Comparison of ENCODE assay signal across 20 mouse cellular contexts in genomic region chr5:116336191-116336590, GRCm38 (mm10). TPM values are rescaled to one million over a fixed set of nuclear protein-coding genes. Genes with fewer than 3 reads are reported as not detected.
A peak's percentile ranks its signal among the peaks of the same experiment; 100 is the strongest.
DNase-seq lines count a peak whose midpoint lies in the region; ATAC-seq and TF ChIP-seq lines count a peak whose summit lies in the region.
"Had no signal": no experiment of that assay in that cellular context is flagged by ENCODE, and none has a peak within 500 bp of the region (broad histone marks: within the 10 kb centered on the region; RNA-seq: fewer than 3 reads in every experiment).

No protein-coding gene starts in this region.

- H3K4me3 ChIP-seq in forebrain, postnatal 0 days (ENCODE audit: low read depth, low read length), result no peak overlapping the region
- H3K4me3 ChIP-seq in forebrain, embryonic 13.5 days, result no peak overlapping the region
- no peak overlapping the region for H3K4me3 ChIP-seq in midbrain, embryonic 14.5 days (replicated peaks; ENCODE audit: low read depth, low read length)
- H3K4me3 ChIP-seq in midbrain, embryonic 10.5 days, result no peak overlapping the region
- H3K4me3 ChIP-seq in embryonic facial prominence, embryonic 12.5 days, result no peak overlapping the region
- H3K4me3 ChIP-seq in limb, embryonic 14.5 days (replicated peaks; ENCODE audit: low read length), result no peak overlapping the region
- H3K4me3 ChIP-seq in liver, embryonic 12.5 days, result no peak overlapping the region
- H3K4me3 ChIP-seq: embryonic facial prominence, embryonic 15.5 days; forebrain, embryonic 10.5 days had no signal

- no peaks in the 10 kb centered on the region for H3K9me3 ChIP-seq in forebrain, postnatal 0 days (ENCODE audit: low read length)
- H3K9me3 ChIP-seq in forebrain, embryonic 13.5 days (replicated peaks), result peaks cover 5% of the 10 kb centered on the region; the same call in 1 of the 2 replicates
- H3K9me3 ChIP-seq in midbrain, embryonic 14.5 days (ENCODE audit: control insufficient read depth, low read length), result no peaks in the 10 kb centered on the region
- H3K9me3 ChIP-seq in midbrain, embryonic 10.5 days (replicated peaks), result peaks cover 3% of the 10 kb centered on the region
- H3K9me3 ChIP-seq in embryonic facial prominence, embryonic 12.5 days, result no peaks in the 10 kb centered on the region
- no peaks in the 10 kb centered on the region for H3K9me3 ChIP-seq in limb, embryonic 14.5 days (ENCODE audit: control insufficient read depth, low read length)
- H3K9me3 ChIP-seq in liver, embryonic 12.5 days (replicated peaks), result peaks cover 14% of the 10 kb centered on the region; the same call in 1 of the 2 replicates
- H3K9me3 ChIP-seq: embryonic facial prominence, embryonic 15.5 days; forebrain, embryonic 10.5 days had no signal

- no peaks in the 10 kb centered on the region for H3K36me3 ChIP-seq in forebrain, postnatal 0 days (ENCODE audit: insufficient read depth)
- no peaks in the 10 kb centered on the region for H3K36me3 ChIP-seq in forebrain, embryonic 13.5 days (ENCODE audit: poor library complexity, severe bottlenecking)
- no peaks in the 10 kb centered on the region for H3K36me3 ChIP-seq in midbrain, embryonic 14.5 days (ENCODE audit: control insufficient read depth, insufficient read depth, low read length)
- no peaks in the 10 kb centered on the region for H3K36me3 ChIP-seq in midbrain, embryonic 10.5 days
- no peaks in the 10 kb centered on the region for H3K36me3 ChIP-seq in embryonic facial prominence, embryonic 12.5 days
- H3K36me3 ChIP-seq in limb, embryonic 14.5 days (ENCODE audit: control insufficient read depth, insufficient read depth, low read length), result no peaks in the 10 kb centered on the region
- no peaks in the 10 kb centered on the region for H3K36me3 ChIP-seq in liver, embryonic 12.5 days
- H3K36me3 ChIP-seq: embryonic facial prominence, embryonic 15.5 days; forebrain, embryonic 10.5 days had no signal

- DNase-seq in forebrain, postnatal 0 days, result peak; percentile 50
- DNase-seq in midbrain, embryonic 14.5 days, result peak; percentile 68
- DNase-seq in midbrain, embryonic 10.5 days (ENCODE audit: low spot score), result no peak
- DNase-seq in limb, embryonic 14.5 days (ENCODE audit: low spot score), result peak; percentile 79
- DNase-seq: adrenal gland, postnatal 36 days; cerebellum, adult 9-11 months; kidney, adult 9 months; layer of hippocampus, postnatal 36 days; lung, postnatal 36 days; right cerebral cortex, adult 18-20 months; thymus, adult 18-20 months had no signal

- TF ChIP-seq POLR2A in limb, embryonic 14.5 days (IDR thresholded peaks at IDR 0.05; ENCODE audit: borderline replicate concordance, extremely low read depth, insufficient read depth, insufficient read length), result no peak

- ATAC-seq in forebrain, postnatal 0 days, result no peak
- ATAC-seq in forebrain, embryonic 13.5 days, result no peak
- ATAC-seq in midbrain, embryonic 14.5 days (ENCODE audit: low FRiP score, low TSS enrichment), result no peak
- no peak for ATAC-seq in embryonic facial prominence, embryonic 12.5 days (ENCODE audit: insufficient number of reproducible peaks, insufficient read depth, low FRiP score, low TSS enrichment)
- peak; percentile 47; the same call in 1 of the 2 replicates for ATAC-seq in limb, embryonic 14.5 days (ENCODE audit: low FRiP score, low read depth)
- ATAC-seq in liver, embryonic 12.5 days, result no peak

- H3K4me1 ChIP-seq in forebrain, postnatal 0 days (ENCODE audit: insufficient read depth), result no peaks in the 10 kb centered on the region
- peaks cover 5% of the 10 kb centered on the region for H3K4me1 ChIP-seq in forebrain, embryonic 13.5 days
- H3K4me1 ChIP-seq in midbrain, embryonic 14.5 days (ENCODE audit: control insufficient read depth, insufficient read depth, low read length), result no peaks in the 10 kb centered on the region
- H3K4me1 ChIP-seq in midbrain, embryonic 10.5 days, result peaks cover 14% of the 10 kb centered on the region
- H3K4me1 ChIP-seq in embryonic facial prominence, embryonic 12.5 days, result peaks cover 7% of the 10 kb centered on the region
- H3K4me1 ChIP-seq in limb, embryonic 14.5 days (ENCODE audit: control insufficient read depth, insufficient read depth, low read length), result peaks cover 7% of the 10 kb centered on the region
- H3K4me1 ChIP-seq in liver, embryonic 12.5 days, result no peaks in the 10 kb centered on the region

- H3K4me2 ChIP-seq in forebrain, postnatal 0 days (ENCODE audit: low read depth), result no peak overlapping the region
- no peak overlapping the region for H3K4me2 ChIP-seq in forebrain, embryonic 13.5 days
- H3K4me2 ChIP-seq in midbrain, embryonic 14.5 days (ENCODE audit: low read length), result no peak overlapping the region
- H3K4me2 ChIP-seq in embryonic facial prominence, embryonic 12.5 days (replicated peaks), result no peak overlapping the region
- no peak overlapping the region for H3K4me2 ChIP-seq in limb, embryonic 14.5 days (replicated peaks; ENCODE audit: low read depth, low read length, severe bottlenecking)
- no peak overlapping the region for H3K4me2 ChIP-seq in liver, embryonic 12.5 days
- H3K4me2 ChIP-seq: embryonic facial prominence, embryonic 15.5 days; heart, embryonic 11.5 days had no signal

- no peak for TF ChIP-seq CTCF in forebrain, postnatal 0 days (IDR thresholded peaks at IDR 0.05; ENCODE audit: low read depth)

- no peak overlapping the region for H3K27ac ChIP-seq in forebrain, postnatal 0 days (ENCODE audit: low read depth, low read length)
- H3K27ac ChIP-seq in forebrain, embryonic 13.5 days, result no peak overlapping the region
- H3K27ac ChIP-seq in midbrain, embryonic 14.5 days (replicated peaks; ENCODE audit: low read depth, low read length), result no peak overlapping the region
- no peak overlapping the region for H3K27ac ChIP-seq in midbrain, embryonic 10.5 days (replicated peaks)
- peak overlapping the region; percentile 63; the same call in 1 of the 2 replicates for H3K27ac ChIP-seq in embryonic facial prominence, embryonic 12.5 days
- H3K27ac ChIP-seq in limb, embryonic 14.5 days (replicated peaks; ENCODE audit: low read depth, low read length), result peak overlapping the region; percentile 48; the same call in 1 of the 2 replicates
- no peak overlapping the region for H3K27ac ChIP-seq in liver, embryonic 12.5 days
- H3K27ac ChIP-seq: embryonic facial prominence, embryonic 15.5 days; forebrain, embryonic 10.5 days had no signal

- H3K9ac ChIP-seq in forebrain, postnatal 0 days, result no peak overlapping the region
- no peak overlapping the region for H3K9ac ChIP-seq in forebrain, embryonic 13.5 days
- H3K9ac ChIP-seq in midbrain, embryonic 14.5 days (replicated peaks; ENCODE audit: low read length), result no peak overlapping the region
- no peak overlapping the region for H3K9ac ChIP-seq in embryonic facial prominence, embryonic 12.5 days
- H3K9ac ChIP-seq in limb, embryonic 14.5 days (ENCODE audit: low read depth, low read length, severe bottlenecking), result no peak overlapping the region
- H3K9ac ChIP-seq in liver, embryonic 12.5 days, result no peak overlapping the region
- H3K9ac ChIP-seq: embryonic facial prominence, embryonic 15.5 days had no signal

- no peaks in the 10 kb centered on the region for H3K27me3 ChIP-seq in forebrain, postnatal 0 days (ENCODE audit: insufficient read depth, low read length)
- peaks cover 7% of the 10 kb centered on the region for H3K27me3 ChIP-seq in forebrain, embryonic 13.5 days
- H3K27me3 ChIP-seq in midbrain, embryonic 14.5 days (ENCODE audit: control insufficient read depth, insufficient read depth, low read length), result no peaks in the 10 kb centered on the region
- H3K27me3 ChIP-seq in midbrain, embryonic 10.5 days (ENCODE audit: low read depth, poor library complexity, severe bottlenecking), result peaks cover 27% of the 10 kb centered on the region; the same call in 1 of the 2 replicates
- H3K27me3 ChIP-seq in embryonic facial prominence, embryonic 12.5 days, result 0 out of 2 replicates have a peak, but pooled peaks cover 2% of the 10 kb centered on the region
- no peaks in the 10 kb centered on the region for H3K27me3 ChIP-seq in limb, embryonic 14.5 days (ENCODE audit: control insufficient read depth, insufficient read depth, low read length)
- no peaks in the 10 kb centered on the region for H3K27me3 ChIP-seq in liver, embryonic 12.5 days (replicated peaks)
- H3K27me3 ChIP-seq: embryonic facial prominence, embryonic 15.5 days had no signal

RNA-seq across cellular contexts. Expression of gene Ccdc60, which starts 47.4 kb away (rescaled TPM):
- 1.5 and 3.7 TPM in 2 replicates for total RNA-seq in forebrain, postnatal 0 days (2014; rRNA removed)
- polyA plus RNA-seq in forebrain, postnatal 0 days (2015; fragmentation: Nextera tagmentation; extraction: Ambion mirVana), result 1.4 and 1.9 TPM in 2 replicates
- 0.58 and 1.3 TPM in 2 replicates for polyA plus RNA-seq in forebrain, embryonic 13.5 days (2015; fragmentation: Nextera tagmentation; extraction: Ambion mirVana)
- polyA plus RNA-seq in midbrain, embryonic 14.5 days (2014; fragmentation: Nextera tagmentation; extraction: Ambion mirVana), result 2.3 and 2.9 TPM in 2 replicates
- polyA plus RNA-seq in midbrain, embryonic 10.5 days (2016; fragmentation: Nextera tagmentation; extraction: Ambion mirVana), result 1.7 and 2.1 TPM in 2 replicates
- polyA plus RNA-seq in embryonic facial prominence, embryonic 12.5 days (2016; fragmentation: Nextera tagmentation; extraction: Ambion mirVana), result 1.6 and 1.8 TPM in 2 replicates
- 1.3 and 1.4 TPM in 2 replicates for polyA plus RNA-seq in limb, embryonic 14.5 days (2012; rRNA removed)
- 0.80 and 1.6 TPM in 2 replicates for polyA plus RNA-seq in limb, embryonic 14.5 days (2014; fragmentation: Nextera tagmentation; extraction: Ambion mirVana)
- polyA plus RNA-seq in liver, embryonic 12.5 days (2016; fragmentation: Nextera tagmentation; extraction: Ambion mirVana), result 0.10 TPM in 1 of 2 replicates, not detected in the other
- total RNA-seq: adrenal gland, postnatal 36 days; heart, postnatal 14 days; neutrophil, adult 5-6 weeks had no signal
- polyA plus RNA-seq: liver, embryonic 16.5 days had no signal

Comparison
In these comparisons a context has a peak if more than half of its experiments do, and no peak if none do; other contexts are left out.
1. H3K27ac ChIP-seq: peak in embryonic facial prominence, embryonic 12.5 days (single experiment) and limb, embryonic 14.5 days (single experiment); none in forebrain, postnatal 0 days (single experiment), forebrain, embryonic 13.5 days (single experiment), midbrain, embryonic 14.5 days (single experiment), midbrain, embryonic 10.5 days (single experiment) and liver, embryonic 12.5 days (single experiment).